Mouse (Mus musculus): ENCODE measurements around the gene Zfp324. TPM values are rescaled to one million over a fixed set of nuclear protein-coding genes. Genes with fewer than 3 reads are reported as not detected.

Zfp324 gene
- polyA plus RNA-seq, 1 experiment from 2014 or later = 13.5 TPM

DNA sequence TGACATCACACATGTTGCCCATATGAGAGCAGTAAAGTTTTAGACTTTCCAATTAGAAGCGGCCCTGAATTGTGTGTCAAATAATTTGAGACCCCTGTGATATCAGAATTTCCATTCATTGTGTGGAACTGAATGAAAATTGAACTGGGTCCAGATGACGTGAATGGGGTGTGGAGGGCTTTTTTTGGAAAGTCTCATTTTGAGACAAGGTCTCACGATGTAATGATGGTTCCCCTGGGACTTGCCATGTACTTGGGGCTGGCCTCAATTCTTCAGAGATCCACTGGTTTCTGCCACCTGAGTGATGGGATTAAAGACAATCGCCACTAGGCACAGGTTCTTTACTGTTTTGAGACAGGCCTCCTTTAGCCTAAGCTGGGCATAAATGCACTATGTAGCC, 25.0 kb upstream of the Zfp324 start:
- ATAC-seq (ENCODE audit: insufficient number of reproducible peaks, low FRiP score, low TSS enrichment, low read depth) = no peak
- no peaks in the 10 kb centered on the region for H3K36me3 ChIP-seq
- H3K4me1 ChIP-seq = no peaks in the 10 kb centered on the region
- H3K9ac ChIP-seq = no peak overlapping the region
- no peak overlapping the region for H3K4me2 ChIP-seq
- no peak overlapping the region for H3K4me3 ChIP-seq
- no peak overlapping the region for H3K27ac ChIP-seq
- 62% methylated on average over 4 of the region's 4 CpGs for WGBS
- H3K27me3 ChIP-seq = no peaks in the 10 kb centered on the region
- H3K9me3 ChIP-seq = no peaks in the 10 kb centered on the region

DNA sequence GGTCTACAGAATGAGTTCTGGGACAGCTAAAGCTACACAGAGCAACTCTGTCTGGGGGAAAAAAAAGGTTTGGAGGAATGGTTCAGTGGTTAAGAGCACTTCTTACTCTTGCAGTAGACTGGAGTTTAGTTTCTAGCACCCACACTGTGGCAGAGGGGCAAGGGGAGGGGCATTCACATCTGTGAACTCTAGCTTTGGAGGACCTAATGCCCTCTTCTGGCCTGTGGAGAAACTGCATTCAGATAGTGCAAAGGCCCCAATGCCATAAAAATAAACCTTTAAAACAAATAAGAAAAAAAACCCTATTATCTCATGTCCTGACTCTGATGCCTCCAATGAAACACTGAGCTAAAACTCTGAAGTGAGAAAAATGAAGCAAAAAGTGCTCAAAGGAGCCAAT, 22.1 kb upstream of the Zfp324 start:
- H3K4me1 ChIP-seq = no peaks in the 10 kb centered on the region
- H3K27me3 ChIP-seq = no peaks in the 10 kb centered on the region
- no peak overlapping the region for H3K4me3 ChIP-seq
- H3K27ac ChIP-seq = no peak overlapping the region
- no peaks in the 10 kb centered on the region for H3K9me3 ChIP-seq
- H3K4me2 ChIP-seq = no peak overlapping the region
- H3K36me3 ChIP-seq = no peaks in the 10 kb centered on the region
- no peak overlapping the region for H3K9ac ChIP-seq
- no peak for ATAC-seq (ENCODE audit: insufficient number of reproducible peaks, low FRiP score, low TSS enrichment, low read depth)

DNA sequence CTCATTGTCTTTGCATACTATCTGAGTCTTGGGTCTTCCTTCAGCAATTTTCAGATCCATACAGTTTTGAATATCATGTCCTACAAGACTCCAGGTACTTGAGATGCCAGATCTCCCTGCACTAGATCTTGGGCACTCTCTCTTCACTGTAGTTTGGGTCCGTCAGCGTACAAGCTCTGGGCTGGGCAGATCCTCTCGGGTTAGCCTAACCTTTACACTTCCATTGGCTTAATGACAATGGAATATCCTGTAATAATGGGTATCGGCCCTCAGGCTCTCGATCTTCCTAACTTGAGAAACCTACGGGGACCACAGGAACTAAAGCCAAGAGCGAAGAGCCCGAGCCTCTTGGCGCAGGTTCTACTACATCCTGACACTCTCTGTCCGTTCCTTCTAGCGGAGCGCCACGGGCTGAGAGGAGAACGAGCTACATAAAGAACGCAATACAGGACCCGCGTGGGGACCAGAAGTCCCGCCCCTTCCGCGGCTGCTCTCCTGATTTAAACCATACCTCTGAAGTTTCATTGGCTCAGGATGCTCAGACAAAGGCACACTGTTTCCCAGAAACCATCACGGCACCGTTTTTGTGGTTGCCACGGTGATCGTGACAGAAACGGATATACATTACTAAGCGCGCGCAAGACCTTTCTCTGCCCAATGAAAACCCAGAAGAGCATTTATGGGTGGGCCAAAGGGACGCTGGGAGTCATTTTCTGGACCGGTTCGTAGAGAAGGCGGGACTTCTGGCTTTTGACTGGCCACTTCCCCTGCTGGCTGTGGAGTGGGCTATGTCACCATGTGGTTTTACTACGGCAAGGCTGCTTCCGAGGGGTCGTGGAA, 16.4 kb upstream of the Zfp324 start:
- 8% methylated on average over 35 of the region's 35 CpGs for WGBS
- peak overlapping the region; percentile 89 for H3K27ac ChIP-seq
- ATAC-seq (ENCODE audit: insufficient number of reproducible peaks, low FRiP score, low TSS enrichment, low read depth) = peak; percentile 96

DNA sequence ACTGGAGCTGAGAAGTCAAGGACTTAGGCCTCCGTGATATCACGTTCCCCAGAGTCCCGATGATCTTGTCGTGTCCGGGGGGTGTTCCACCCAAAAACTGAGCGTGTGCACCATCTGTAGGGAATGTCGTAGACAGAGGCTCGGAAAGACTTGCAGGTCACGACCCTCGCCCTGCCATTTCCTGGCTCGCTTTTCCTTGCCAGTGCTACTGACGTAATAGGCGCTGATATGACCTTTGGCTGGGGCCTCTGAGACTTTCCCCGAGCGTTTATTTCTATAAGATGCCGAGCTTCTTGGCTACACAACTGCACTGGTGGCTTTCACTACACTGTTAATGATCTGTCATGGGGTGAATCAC, 15.8 kb upstream of the Zfp324 start:
- Histone ChIP-seq H3K27ac (peak overlapping the region; percentile 85), H3K9ac (peak overlapping the region; percentile 31), H3K36me3 (no peaks in the 10 kb centered on the region), H3K4me2 (peak overlapping the region; percentile 79), H3K4me3 (peak overlapping the region; percentile 43), H3K4me1 (peaks cover 12% of the 10 kb centered on the region), H3K9me3 (no peaks in the 10 kb centered on the region), H3K27me3 (no peaks in the 10 kb centered on the region)
- 4% methylated on average over 16 of the region's 16 CpGs for WGBS
- ATAC-seq (ENCODE audit: insufficient number of reproducible peaks, low FRiP score, low TSS enrichment, low read depth) = no peak

More for the DNA sequence above, 16.4 kb upstream of the Zfp324 start:
- peak overlapping the region; percentile 31 for H3K9ac ChIP-seq
- H3K4me3 ChIP-seq = peak overlapping the region; percentile 43
- peaks cover 12% of the 10 kb centered on the region for H3K4me1 ChIP-seq
- peak overlapping the region; percentile 79 for H3K4me2 ChIP-seq
- no peaks in the 10 kb centered on the region for H3K27me3 ChIP-seq
- H3K9me3 ChIP-seq = no peaks in the 10 kb centered on the region
- no peaks in the 10 kb centered on the region for H3K36me3 ChIP-seq

DNA sequence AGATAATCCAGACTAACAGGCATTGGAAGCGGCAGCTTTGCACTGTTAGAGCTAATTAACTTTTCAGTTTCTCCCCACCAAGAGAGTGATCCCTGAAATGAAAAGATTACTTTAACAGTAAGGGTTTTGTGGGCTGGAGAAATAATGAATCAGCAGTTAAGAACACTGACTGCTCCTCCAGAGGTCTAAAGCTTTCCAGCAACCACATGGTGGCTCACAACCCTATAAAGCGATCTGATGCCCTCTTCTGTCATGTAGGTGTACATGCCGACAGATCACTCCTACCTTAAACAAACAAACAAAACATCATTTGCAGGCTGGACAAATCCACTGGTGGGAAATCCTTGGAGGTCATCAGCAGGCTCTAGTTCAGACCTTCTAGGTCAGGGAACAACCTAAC, 10.7 kb upstream of the Zfp324 start:
- no peak overlapping the region for H3K9ac ChIP-seq
- peaks cover 5% of the 10 kb centered on the region; the same call in 1 of the 2 replicates for H3K4me1 ChIP-seq
- no peak overlapping the region for H3K4me3 ChIP-seq
- no peak for ATAC-seq (ENCODE audit: insufficient number of reproducible peaks, low FRiP score, low TSS enrichment, low read depth)
- no peak overlapping the region for H3K27ac ChIP-seq
- no peak overlapping the region for H3K4me2 ChIP-seq
- no peaks in the 10 kb centered on the region for H3K9me3 ChIP-seq
- no peaks in the 10 kb centered on the region for H3K27me3 ChIP-seq
- H3K36me3 ChIP-seq = no peaks in the 10 kb centered on the region
- WGBS = 53% methylated on average over 3 of the region's 3 CpGs

DNA sequence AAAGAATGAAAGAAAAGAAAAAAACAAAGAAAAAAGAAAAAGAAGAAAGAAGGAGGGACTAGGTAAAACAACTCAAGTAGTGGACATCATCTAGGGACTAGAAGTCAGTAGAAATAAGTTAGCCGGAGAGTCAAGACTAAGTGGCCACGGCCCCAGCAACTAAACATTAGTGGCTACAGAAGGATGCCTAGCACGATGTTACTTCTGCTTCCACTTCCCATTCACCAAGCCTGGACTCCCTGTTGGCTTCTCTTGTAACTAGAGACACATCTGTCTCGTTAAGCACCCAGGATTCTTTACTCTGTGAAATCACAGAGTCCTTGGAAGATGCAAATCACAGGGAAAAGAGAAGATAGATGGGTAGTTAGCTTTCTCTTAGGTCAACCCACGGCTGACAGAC, 8.1 kb upstream of the Zfp324 start:
- no peak for ATAC-seq (ENCODE audit: insufficient number of reproducible peaks, low FRiP score, low TSS enrichment, low read depth)
- Histone ChIP-seq H3K27ac (no peak overlapping the region), H3K4me2 (no peak overlapping the region), H3K27me3 (no peaks in the 10 kb centered on the region), H3K4me3 (no peak overlapping the region), H3K9ac (no peak overlapping the region), H3K9me3 (no peaks in the 10 kb centered on the region), H3K4me1 (no peaks in the 10 kb centered on the region), H3K36me3 (no peaks in the 10 kb centered on the region)
- 76% methylated on average over 5 of the region's 5 CpGs for WGBS

DNA sequence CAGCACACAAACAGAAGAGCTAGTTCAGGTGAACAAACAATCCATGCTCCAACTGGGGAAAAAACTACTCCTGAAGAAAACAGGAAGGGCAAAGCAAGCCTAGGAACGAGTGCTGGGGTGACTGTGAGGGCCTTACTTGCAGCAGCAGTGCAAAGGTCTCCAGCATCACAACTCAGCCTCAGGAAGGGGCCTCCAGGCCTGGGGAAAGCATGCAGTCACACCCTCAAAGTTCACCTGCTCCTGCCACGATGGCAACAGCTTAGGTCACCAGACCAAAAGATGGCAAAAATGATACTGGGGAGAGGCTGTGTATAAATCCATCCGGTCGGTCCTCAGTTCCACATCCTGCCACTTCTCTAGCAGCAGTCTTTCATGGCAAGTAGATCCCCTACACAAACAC, 6.7 kb upstream of the Zfp324 start:
- WGBS = 64% methylated on average over 4 of the region's 4 CpGs
- no peak overlapping the region for H3K4me2 ChIP-seq
- no peaks in the 10 kb centered on the region for H3K27me3 ChIP-seq
- no peaks in the 10 kb centered on the region for H3K9me3 ChIP-seq
- no peak overlapping the region for H3K9ac ChIP-seq
- no peak for ATAC-seq (ENCODE audit: insufficient number of reproducible peaks, low FRiP score, low TSS enrichment, low read depth)
- no peaks in the 10 kb centered on the region for H3K4me1 ChIP-seq
- no peak overlapping the region for H3K27ac ChIP-seq
- no peaks in the 10 kb centered on the region for H3K36me3 ChIP-seq
- H3K4me3 ChIP-seq = no peak overlapping the region

DNA sequence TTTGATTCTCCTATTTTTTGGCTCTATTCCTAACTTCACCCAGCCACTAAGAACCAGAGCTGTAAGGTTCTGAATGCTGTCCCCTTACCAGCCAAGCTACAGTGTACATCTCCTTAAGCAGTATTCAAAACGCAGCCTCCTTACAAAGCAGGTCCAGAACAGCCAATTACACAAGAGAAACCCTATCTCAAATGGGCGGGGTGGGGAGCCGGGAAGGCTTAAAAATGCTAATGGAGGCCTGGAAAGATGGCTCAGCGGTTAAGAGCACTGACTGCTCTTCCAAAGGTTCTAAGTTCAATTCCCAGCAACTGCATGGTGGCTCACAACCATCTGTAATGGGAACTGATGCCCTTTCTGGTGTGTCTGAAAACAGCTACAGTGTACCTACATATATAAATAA, 5.9 kb upstream of the Zfp324 start:
- Histone ChIP-seq H3K4me2 (no peak overlapping the region), H3K27me3 (no peaks in the 10 kb centered on the region), H3K4me1 (no peaks in the 10 kb centered on the region), H3K36me3 (no peaks in the 10 kb centered on the region), H3K4me3 (no peak overlapping the region), H3K9me3 (no peaks in the 10 kb centered on the region), H3K27ac (no peak overlapping the region), H3K9ac (no peak overlapping the region)
- no peak for ATAC-seq (ENCODE audit: insufficient number of reproducible peaks, low FRiP score, low TSS enrichment, low read depth)
- 32% methylated on average over 4 of the region's 4 CpGs for WGBS

DNA sequence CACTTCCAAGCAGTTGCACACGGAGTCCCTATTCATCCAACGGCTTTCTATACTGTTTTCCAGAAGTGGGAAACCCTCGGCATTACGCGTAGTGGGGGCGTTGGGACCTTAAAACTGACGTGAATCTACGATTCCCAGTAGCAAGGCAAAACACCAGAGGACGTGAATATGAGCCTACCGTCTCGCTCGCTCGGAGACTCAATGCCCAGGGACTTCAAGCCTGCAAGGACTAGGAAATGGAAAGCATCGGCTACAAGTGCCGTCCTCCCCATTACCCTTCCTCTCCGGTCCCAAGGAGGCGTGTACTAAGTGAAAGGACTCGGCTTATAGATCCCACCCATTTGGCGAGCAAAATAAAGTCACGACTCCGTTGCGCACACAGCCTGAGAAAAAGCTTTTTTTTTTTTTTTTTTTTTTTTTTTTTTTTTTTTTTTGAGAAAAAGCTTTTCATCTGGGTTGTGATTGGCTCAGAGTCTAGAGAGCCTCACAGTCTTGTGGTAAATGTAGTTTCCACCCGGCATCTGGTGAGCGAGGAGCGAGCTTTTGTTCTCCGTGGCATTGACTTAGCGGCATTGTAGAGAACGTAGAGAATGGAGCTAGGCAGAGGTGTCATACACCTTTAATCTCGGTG, 4.0 kb upstream of the Zfp324 start:
- peak overlapping the region; percentile 62 for H3K9ac ChIP-seq
- peak overlapping the region; percentile 93 for H3K27ac ChIP-seq
- H3K36me3 ChIP-seq = no peaks in the 10 kb centered on the region
- peak; percentile 75; the same call in 1 of the 2 replicates for ATAC-seq (ENCODE audit: insufficient number of reproducible peaks, low FRiP score, low TSS enrichment, low read depth)
- peaks cover 8% of the 10 kb centered on the region for H3K4me1 ChIP-seq
- H3K9me3 ChIP-seq = no peaks in the 10 kb centered on the region
- peak overlapping the region; percentile 62 for H3K4me2 ChIP-seq
- no peaks in the 10 kb centered on the region for H3K27me3 ChIP-seq
- 2% methylated on average over 29 of the region's 29 CpGs for WGBS
- H3K4me3 ChIP-seq = peak overlapping the region; percentile 54

DNA sequence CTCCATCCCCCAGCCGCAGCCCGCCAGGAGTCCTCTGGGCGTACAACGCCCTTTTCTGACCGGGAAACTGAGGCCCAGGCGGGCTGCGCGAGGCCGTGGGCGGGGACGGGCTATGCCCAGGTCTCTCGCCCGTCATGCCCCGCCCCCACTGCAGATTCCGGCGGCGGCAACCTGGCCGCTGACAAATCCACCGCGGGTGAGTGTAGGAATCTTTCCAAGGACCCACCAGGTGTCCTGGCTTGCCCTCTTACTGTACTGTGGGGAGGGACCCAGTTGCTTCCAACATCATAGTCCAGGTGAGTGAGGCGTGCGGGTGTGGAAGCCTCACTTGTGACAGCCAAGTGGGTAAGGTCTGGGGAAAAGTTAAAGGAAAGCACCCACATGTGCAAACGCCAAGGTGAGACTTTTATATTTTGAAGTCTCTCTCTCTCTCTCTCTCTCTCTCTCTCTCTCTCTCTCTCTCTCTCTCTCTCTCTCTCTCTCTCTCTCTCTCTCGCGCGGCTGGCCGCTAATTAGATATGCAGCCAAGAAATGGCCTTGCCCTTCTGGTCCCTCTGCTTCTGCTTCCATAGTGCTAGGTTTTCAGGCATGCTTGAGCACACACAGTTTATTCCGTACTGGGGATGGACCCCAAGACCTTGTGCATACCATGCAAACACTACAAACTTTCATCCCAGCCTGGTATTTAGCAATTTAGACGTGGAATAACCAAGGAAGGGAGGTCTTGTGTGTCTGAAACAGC, 637 bp downstream of the Zfp324 start:
- WGBS = under 1% methylated on average over 28 of the region's 29 CpGs
- peak overlapping the region; percentile 94 for H3K27ac ChIP-seq
- no peaks in the 10 kb centered on the region for H3K27me3 ChIP-seq
- H3K9me3 ChIP-seq = no peaks in the 10 kb centered on the region
- H3K9ac ChIP-seq = peak overlapping the region; percentile 92
- H3K4me1 ChIP-seq = peaks cover 17% of the 10 kb centered on the region
- peaks cover 28% of the 10 kb centered on the region for H3K36me3 ChIP-seq
- peak; percentile 37; the same call in 1 of the 2 replicates for ATAC-seq (ENCODE audit: insufficient number of reproducible peaks, low FRiP score, low TSS enrichment, low read depth)
- H3K4me2 ChIP-seq = peak overlapping the region; percentile 84
- peak overlapping the region; percentile 92 for H3K4me3 ChIP-seq

DNA sequence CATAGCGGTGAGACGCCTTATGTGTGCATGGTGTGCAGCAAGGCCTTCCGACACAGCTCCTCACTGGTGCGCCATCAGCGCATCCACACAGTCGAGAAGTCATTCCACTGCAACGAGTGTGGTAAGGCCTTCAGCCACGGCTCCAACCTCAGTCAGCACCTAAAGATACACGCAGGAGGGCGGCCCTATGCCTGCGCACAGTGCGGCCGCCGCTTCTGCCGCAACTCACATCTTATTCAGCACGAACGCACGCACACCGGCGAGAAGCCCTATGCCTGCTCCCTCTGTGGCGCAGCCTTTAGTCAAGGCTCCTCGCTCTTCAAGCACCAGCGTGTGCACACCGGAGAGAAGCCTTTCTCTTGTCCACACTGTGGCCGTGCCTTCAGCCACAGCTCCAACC, 5.3 kb downstream of the Zfp324 start:
- ATAC-seq (ENCODE audit: insufficient number of reproducible peaks, low FRiP score, low TSS enrichment, low read depth) = no peak
- Histone ChIP-seq H3K4me3 (no peak overlapping the region), H3K36me3 (peaks cover 50% of the 10 kb centered on the region), H3K4me2 (no peak overlapping the region), H3K4me1 (peaks cover 10% of the 10 kb centered on the region), H3K9ac (no peak overlapping the region), H3K27me3 (no peaks in the 10 kb centered on the region), H3K27ac (no peak overlapping the region), H3K9me3 (no peaks in the 10 kb centered on the region)
- WGBS = 93% methylated on average over 25 of the region's 25 CpGs

Measured in limb, embryonic 15.5 days (tissue).